Mouse (Mus musculus) adrenal gland, adult 2 months (tissue): Measurements from ENCODE around the gene Zfp212. TPM values are rescaled to one million over a fixed set of nuclear protein-coding genes. Genes with fewer than 3 reads are reported as not detected.
A peak's percentile ranks its signal among the peaks of the same experiment; 100 is the strongest.

Experiments
- DNase-seq: peaks from one replicate; pipeline ENCODE4 v3.0.0; 2021
- long read RNA-seq: library from polyadenylated mRNA; stranded (forward); transcript quantifications from one replicate; pipeline ENCODE4 v2.0.0, GENCODE M21; 2021
- polyA plus RNA-seq: library from polyadenylated mRNA; depleted of rRNA; stranded (reverse); fragments of >200 nt; gene quantifications from 2 replicates; pipeline ENCODE4 v1.2.3, GENCODE M21; 2012; rRNA removed
- total RNA-seq, 2 experiments: library from RNA; stranded (reverse); gene quantifications; 2 replicates each; pipeline ENCODE4 v1.2.3; 2021

The Zfp212 gene
- total RNA-seq, result 10 to 100 TPM; 13.4 to 15.5 TPM
- 8.2 and 8.4 TPM in 2 replicates for polyA plus RNA-seq
- long read RNA-seq, transcript Zfp212-201 (5 exons, 2,801 nt), result major isoform, 10 of 19 reads
- long read RNA-seq, partial matches to known transcripts, result 5 of 19 reads
- long read RNA-seq, other reads (novel, unspliced or antisense), result 4 of 19 reads

- DNase-seq, result peak; percentile 93
These were observed at the start of gene Zfp212 for GRCm38 (mm10) chr6:47920447-47921340. Gene Zfp212, plus strand, starts transcription at chr6:47920476.

- no peak for DNase-seq
These were observed 48.0 kb upstream of the Zfp212 start for GRCm38 (mm10) chr6:47872266-47872665.

- DNase-seq, result no peak
These were observed 43.2 kb upstream of the Zfp212 start, which contains the start of gene Zfp282 for GRCm38 (mm10) chr6:47877058-47877457. Gene Zfp282, plus strand, starts transcription at chr6:47877204.

- peak; percentile 96 for DNase-seq
These were observed 42.7 kb upstream of the Zfp212 start for GRCm38 (mm10) chr6:47877461-47878132.

- no peak for DNase-seq
These were observed 42.2 kb upstream of the Zfp212 start for GRCm38 (mm10) chr6:47878133-47878514.

GRCm38 (mm10) chr6:47878593-47878992 lies 41.7 kb upstream of the Zfp212 start:
- no peak for DNase-seq

- DNase-seq, result no peak
These were observed 41.1 kb upstream of the Zfp212 start for GRCm38 (mm10) chr6:47879049-47879716.

- DNase-seq, result no peak
These were observed 40.1 kb upstream of the Zfp212 start for GRCm38 (mm10) chr6:47880166-47880565.

- DNase-seq, result no peak
These were observed 31.4 kb upstream of the Zfp212 start for GRCm38 (mm10) chr6:47888812-47889383.

- DNase-seq, result peak; percentile 57
These were observed 20.9 kb upstream of the Zfp212 start for GRCm38 (mm10) chr6:47899416-47899815.

GRCm38 (mm10) chr6:47903587-47903986 lies 16.7 kb upstream of the Zfp212 start:
- peak; percentile 20 for DNase-seq

GRCm38 (mm10) chr6:47904361-47904760 lies 15.9 kb upstream of the Zfp212 start:
- no peak for DNase-seq

- no peak for DNase-seq
These were observed 15.2 kb upstream of the Zfp212 start for GRCm38 (mm10) chr6:47904917-47905695.

- no peak for DNase-seq
These were observed 13.9 kb upstream of the Zfp212 start for GRCm38 (mm10) chr6:47906326-47906725.

- DNase-seq, result no peak
These were observed 11.3 kb upstream of the Zfp212 start for GRCm38 (mm10) chr6:47909007-47909406.

GRCm38 (mm10) chr6:47911650-47912049 lies 8.6 kb upstream of the Zfp212 start:
- DNase-seq, result no peak

- DNase-seq, result no peak
These were observed 7.3 kb upstream of the Zfp212 start for GRCm38 (mm10) chr6:47912991-47913390.

- DNase-seq, result no peak
These were observed 3.2 kb upstream of the Zfp212 start for GRCm38 (mm10) chr6:47917051-47917450.

- no peak for DNase-seq
These were observed 1.5 kb upstream of the Zfp212 start for GRCm38 (mm10) chr6:47918768-47919274.

GRCm38 (mm10) chr6:47919646-47920446 lies 430 bp upstream of the Zfp212 start:
- no peak for DNase-seq
